Mouse (Mus musculus) embryonic facial prominence, embryonic 10.5 days (tissue): ENCODE results near the gene Lect2. TPM values are rescaled to one million over a fixed set of nuclear protein-coding genes. Genes with fewer than 3 reads are reported as not detected.
A peak's percentile ranks its signal among the peaks of the same experiment; 100 is the strongest.

ENCODE experiments used
- DNase-seq: peaks from one replicate; pipeline ENCODE4 v3.0.0-alpha.2; 2017; ENCODE audit warnings: low spot score
- H3K27ac ChIP-seq: fragments of 300-500 bp; sonication (generic); replicated peaks from 2 replicates; pipeline ENCODE4 v1.5.1; 2016; ENCODE audit warnings: mild to moderate bottlenecking
- H3K27me3 ChIP-seq: fragments of 300-500 bp; sonication (generic); replicated peaks from 2 replicates; pipeline ENCODE4 v1.6.1; 2016; ENCODE audit warnings: low read depth, mild to moderate bottlenecking; ENCODE audit not compliant: poor library complexity, severe bottlenecking
- H3K36me3 ChIP-seq: fragments of 300-500 bp; sonication (generic); replicated peaks from 2 replicates; pipeline ENCODE4 v1.6.1; 2016; ENCODE audit warnings: mild to moderate bottlenecking, moderate library complexity
- H3K4me1 ChIP-seq: fragments of 300-500 bp; sonication (generic); 2 replicates; pipeline ENCODE4 v1.6.1; 2016
- H3K4me3 ChIP-seq: fragments of 300-500 bp; sonication (generic); 2 replicates; pipeline ENCODE4 v1.5.1; 2016; ENCODE audit warnings: mild to moderate bottlenecking, moderate library complexity
- H3K9me3 ChIP-seq: fragments of 300-500 bp; sonication (generic); 2 replicates; pipeline ENCODE4 v1.6.1; 2016; ENCODE audit warnings: mild to moderate bottlenecking
- WGBS: fragments of 180-500 bp; shearing (Covaris S2); methylation state at CpG from one replicate; pipeline ENCODE4 v1.1.7; 2016; 5-methylcytosine and 5-hydroxymethylcytosine counted together
- polyA plus RNA-seq: library from polyadenylated mRNA; unstranded; fragments of >200 nt; fragmentation: Nextera tagmentation; extraction: Ambion mirVana; gene quantifications from 2 replicates; pipeline ENCODE4 v1.2.1, GENCODE M21; 2016

The Lect2 gene
- polyA plus RNA-seq: not detected in 2 replicates

GRCm38 (mm10) chr13:56548401-56548800, at the start of gene Lect2:
TSS of gene Lect2 (minus strand) at chr13:56548502.
- H3K36me3 ChIP-seq: no peaks in the 10 kb centered on the region
- no peaks in the 10 kb centered on the region for H3K27me3 ChIP-seq
- WGBS: 87% methylated on average over 9 of the region's 9 CpGs
- H3K9me3 ChIP-seq: no peaks in the 10 kb centered on the region
- peaks cover 10% of the 10 kb centered on the region for H3K4me1 ChIP-seq
- no peak for DNase-seq
- H3K4me3 ChIP-seq: no peak within 1 kb of the TSS
- no peak within 1 kb of the TSS for H3K27ac ChIP-seq

GRCm38 (mm10) chr13:56597296-56597695, 49.0 kb upstream of the Lect2 start:
- no peaks in the 10 kb centered on the region for H3K36me3 ChIP-seq
- no peak for DNase-seq
- peaks cover 50% of the 10 kb centered on the region for H3K4me1 ChIP-seq
- no peak overlapping the region for H3K27ac ChIP-seq
- 83% methylated on average over 4 of the region's 4 CpGs for WGBS
- no peaks in the 10 kb centered on the region for H3K9me3 ChIP-seq
- no peak overlapping the region for H3K4me3 ChIP-seq
- no peaks in the 10 kb centered on the region for H3K27me3 ChIP-seq

- peak overlapping the region; percentile 58 for H3K27ac ChIP-seq
- H3K4me1 ChIP-seq: peaks cover 47% of the 10 kb centered on the region
- H3K4me3 ChIP-seq: no peak overlapping the region
- H3K9me3 ChIP-seq: no peaks in the 10 kb centered on the region
- H3K36me3 ChIP-seq: no peaks in the 10 kb centered on the region
- WGBS: 76% methylated on average over 8 of the region's 8 CpGs
- no peaks in the 10 kb centered on the region for H3K27me3 ChIP-seq
- no peak for DNase-seq
These were observed 46.9 kb upstream of the Lect2 start for GRCm38 (mm10) chr13:56595246-56595645.

GRCm38 (mm10) chr13:56593961-56594391, 45.7 kb upstream of the Lect2 start:
- Histone ChIP-seq H3K9me3 (no peaks in the 10 kb centered on the region), H3K27ac (peak overlapping the region; percentile 55), H3K4me1 (peaks cover 48% of the 10 kb centered on the region), H3K36me3 (no peaks in the 10 kb centered on the region), H3K27me3 (no peaks in the 10 kb centered on the region), H3K4me3 (no peak overlapping the region)
- 78% methylated on average over 7 of the region's 7 CpGs for WGBS
- DNase-seq: no peak

GRCm38 (mm10) chr13:56593196-56593595, 44.9 kb upstream of the Lect2 start:
- H3K4me3 ChIP-seq: no peak overlapping the region
- WGBS: 89% methylated on average over 5 of the region's 5 CpGs

GRCm38 (mm10) chr13:56591939-56592338, 43.6 kb upstream of the Lect2 start:
- Histone ChIP-seq H3K36me3 (no peaks in the 10 kb centered on the region), H3K27ac (peak overlapping the region; percentile 69), H3K4me3 (no peak overlapping the region), H3K27me3 (no peaks in the 10 kb centered on the region), H3K9me3 (no peaks in the 10 kb centered on the region), H3K4me1 (peaks cover 50% of the 10 kb centered on the region)
- no peak for DNase-seq
- WGBS: 81% methylated on average over 2 of the region's 2 CpGs

More at GRCm38 (mm10) chr13:56593196-56593595, 44.9 kb upstream of the Lect2 start:
- Histone ChIP-seq H3K27ac (no peak overlapping the region), H3K27me3 (no peaks in the 10 kb centered on the region), H3K4me1 (peaks cover 50% of the 10 kb centered on the region), H3K36me3 (no peaks in the 10 kb centered on the region), H3K9me3 (no peaks in the 10 kb centered on the region)
- no peak for DNase-seq

GRCm38 (mm10) chr13:56591191-56591590, 42.9 kb upstream of the Lect2 start:
- DNase-seq: no peak
- 89% methylated on average over 8 of the region's 8 CpGs for WGBS
- Histone ChIP-seq H3K27me3 (no peaks in the 10 kb centered on the region), H3K36me3 (no peaks in the 10 kb centered on the region), H3K9me3 (no peaks in the 10 kb centered on the region), H3K27ac (peak overlapping the region; percentile 69), H3K4me3 (no peak overlapping the region), H3K4me1 (peaks cover 48% of the 10 kb centered on the region)

DNA sequence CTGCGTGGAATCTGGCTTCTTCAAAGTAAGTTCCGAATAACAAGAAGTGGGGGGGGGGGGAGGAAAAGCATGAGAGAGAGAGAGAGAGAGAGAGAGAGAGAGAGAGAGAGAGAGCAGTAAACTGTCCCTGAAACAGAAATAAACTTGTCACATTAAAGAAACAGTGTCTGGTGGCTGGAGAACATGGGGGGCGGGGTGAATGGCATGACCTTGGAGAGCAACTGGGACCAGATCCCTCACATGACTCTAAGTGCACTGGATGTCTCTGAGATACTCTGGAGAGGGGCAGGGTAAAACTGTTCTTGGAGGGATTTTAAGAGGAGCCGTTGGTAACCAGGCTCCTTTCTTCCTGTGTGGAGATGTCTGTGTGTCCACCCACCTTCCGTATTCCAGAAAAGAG, 41.9 kb upstream of the Lect2 start:
- Histone ChIP-seq H3K4me3 (no peak overlapping the region), H3K27me3 (no peaks in the 10 kb centered on the region), H3K4me1 (peaks cover 44% of the 10 kb centered on the region), H3K27ac (peak overlapping the region; percentile 69; the same call in 1 of the 2 replicates), H3K9me3 (no peaks in the 10 kb centered on the region), H3K36me3 (no peaks in the 10 kb centered on the region)
- 85% methylated on average over 5 of the region's 5 CpGs for WGBS
- no peak for DNase-seq

DNA sequence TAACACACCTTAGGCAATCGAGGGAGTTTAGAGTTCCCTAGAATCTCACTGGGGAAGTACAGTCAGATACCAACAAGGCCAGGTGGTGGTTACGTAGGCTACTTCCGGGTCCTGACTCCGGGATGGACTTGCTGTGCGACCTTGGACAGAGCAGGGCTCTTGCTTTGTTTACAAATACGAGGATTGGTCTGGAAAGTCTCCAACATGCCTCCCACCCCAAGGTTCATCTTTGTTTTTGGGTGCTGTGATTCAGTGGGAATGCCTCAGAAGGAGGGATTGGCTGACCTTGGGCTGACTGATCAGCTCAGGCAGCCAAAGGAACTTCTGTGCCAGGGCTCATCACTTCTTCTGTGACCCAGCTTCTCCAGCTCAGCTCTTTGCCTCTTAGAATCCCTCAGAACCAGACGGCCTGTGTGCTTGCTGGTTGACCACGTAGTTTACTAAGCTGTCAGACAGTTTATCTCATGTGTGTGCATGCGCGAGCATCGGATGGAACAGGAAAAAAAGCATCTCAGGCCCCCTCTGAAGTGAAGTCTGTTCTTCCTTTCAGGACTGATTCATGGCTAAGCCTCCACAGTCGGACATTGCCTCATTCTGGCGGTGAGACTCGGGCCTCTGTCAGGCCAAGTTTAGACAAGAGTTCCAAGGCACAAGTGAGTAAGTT, 40.3 kb upstream of the Lect2 start:
- Histone ChIP-seq H3K4me1 (peaks cover 51% of the 10 kb centered on the region), H3K27me3 (no peaks in the 10 kb centered on the region), H3K4me3 (no peak overlapping the region), H3K36me3 (no peaks in the 10 kb centered on the region), H3K27ac (peak overlapping the region; percentile 65), H3K9me3 (no peaks in the 10 kb centered on the region)
- DNase-seq: no peak
- WGBS: 87% methylated on average over 14 of the region's 14 CpGs

GRCm38 (mm10) chr13:56586046-56586445, 37.7 kb upstream of the Lect2 start:
- Histone ChIP-seq H3K27me3 (no peaks in the 10 kb centered on the region), H3K4me3 (no peak overlapping the region), H3K36me3 (no peaks in the 10 kb centered on the region), H3K4me1 (peaks cover 64% of the 10 kb centered on the region), H3K9me3 (no peaks in the 10 kb centered on the region), H3K27ac (peak overlapping the region; percentile 11)
- no peak for DNase-seq
- 78% methylated on average over 3 of the region's 3 CpGs for WGBS

- Histone ChIP-seq H3K9me3 (no peaks in the 10 kb centered on the region), H3K4me3 (peak overlapping the region; percentile 42), H3K4me1 (peaks cover 68% of the 10 kb centered on the region), H3K36me3 (no peaks in the 10 kb centered on the region), H3K27me3 (no peaks in the 10 kb centered on the region), H3K27ac (peak overlapping the region; percentile 90)
- WGBS: 14% methylated on average over 3 of the region's 3 CpGs
- peak; percentile 55 for DNase-seq
These were observed 34.4 kb upstream of the Lect2 start for GRCm38 (mm10) chr13:56582720-56583119.

DNA sequence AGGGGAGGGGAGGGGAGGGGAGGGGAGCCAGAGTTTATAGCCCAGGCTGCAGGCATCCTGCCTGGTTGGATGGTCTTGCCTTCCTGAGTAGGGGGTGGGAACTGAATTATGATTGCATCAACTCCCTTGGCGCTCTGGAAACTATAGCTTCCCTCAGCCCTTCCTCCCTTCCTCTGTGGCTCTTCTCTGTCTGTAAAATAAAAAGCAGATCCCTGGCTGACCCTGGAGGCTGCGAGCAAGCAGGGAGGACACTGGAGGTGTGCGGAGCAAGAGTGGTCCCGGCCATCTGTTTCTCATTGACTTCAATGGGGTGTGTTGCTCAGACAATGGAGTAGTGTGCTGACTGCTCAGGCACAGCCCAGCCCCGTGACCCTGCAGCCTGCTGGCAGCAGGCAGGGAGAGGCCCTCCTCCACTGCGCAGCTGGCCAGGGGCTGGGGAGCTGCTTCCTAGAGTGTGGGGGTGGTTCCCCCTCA, 33.7 kb upstream of the Lect2 start:
- no peaks in the 10 kb centered on the region for H3K36me3 ChIP-seq
- no peaks in the 10 kb centered on the region for H3K9me3 ChIP-seq
- peaks cover 64% of the 10 kb centered on the region for H3K4me1 ChIP-seq
- H3K27ac ChIP-seq: peak overlapping the region; percentile 90
- 2% methylated on average over 6 of the region's 6 CpGs for WGBS
- DNase-seq: peak; percentile 96
- H3K4me3 ChIP-seq: peak overlapping the region; percentile 42
- no peaks in the 10 kb centered on the region for H3K27me3 ChIP-seq

GRCm38 (mm10) chr13:56581512-56581911, 33.2 kb upstream of the Lect2 start:
- DNase-seq: no peak
- no peaks in the 10 kb centered on the region for H3K36me3 ChIP-seq
- 5% methylated on average over 3 of the region's 3 CpGs for WGBS
- peak overlapping the region; percentile 90 for H3K27ac ChIP-seq
- H3K4me1 ChIP-seq: peaks cover 64% of the 10 kb centered on the region
- H3K27me3 ChIP-seq: no peaks in the 10 kb centered on the region
- no peaks in the 10 kb centered on the region for H3K9me3 ChIP-seq
- H3K4me3 ChIP-seq: peak overlapping the region; percentile 42
